Mouse (Mus musculus) embryonic fibroblast, embryonic 13.5 days (primary cell): Measurements from ENCODE around the gene Nmnat3.

Experiments
- CTCF ChIP-seq: IDR thresholded peaks from 2 replicates; pipeline ENCODE4 v1.5.1; 2011; ENCODE audit warnings: mild to moderate bottlenecking, control low read depth, low read length, moderate library complexity, borderline replicate concordance; ENCODE audit not compliant: insufficient read depth
- POLR2A ChIP-seq: IDR thresholded peaks from 2 replicates; pipeline ENCODE4 v1.6.1; 2011; ENCODE audit warnings: low read depth, mild to moderate bottlenecking, control low read depth, low read length, moderate library complexity

- TF ChIP-seq CTCF (no peak), POLR2A (no peak)
Observed at GRCm38 (mm10) chr9:98415427-98415826, 128.2 kb downstream of the Nmnat3 start.
